24 mouse cellular contexts compared by ENCODE assay signal in the genomic region with DNA sequence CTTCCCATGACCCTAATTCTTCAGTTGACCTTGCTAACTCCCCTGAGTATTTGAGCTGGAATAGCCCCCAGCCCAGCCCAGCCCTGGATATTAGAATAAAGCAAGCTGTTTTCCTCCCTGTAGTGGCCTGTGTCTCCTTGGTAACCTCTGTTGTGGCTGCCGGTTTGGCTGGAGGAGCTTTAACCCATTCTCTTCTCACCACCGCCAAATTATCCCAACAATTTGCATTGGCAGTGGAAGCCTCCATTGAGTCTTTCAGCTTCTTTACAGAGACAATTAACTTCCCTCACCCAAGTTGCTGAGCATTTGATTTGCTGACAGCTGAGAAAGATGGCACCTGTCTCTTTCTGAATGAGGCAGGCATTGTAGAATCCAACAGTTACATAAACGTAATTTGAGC. TPM values are rescaled to one million over a fixed set of nuclear protein-coding genes. Genes with fewer than 3 reads are reported as not detected.
A peak's percentile ranks its signal among the peaks of the same experiment; 100 is the strongest.
DNase-seq lines count a peak whose midpoint lies in the region; ATAC-seq and TF ChIP-seq lines count a peak whose summit lies in the region.
"Not testable (repeated sequence)": the region's sequence is repeated elsewhere in the genome, so short reads cannot be mapped to it uniquely, and the experiment has no call there.
"Had no signal": no experiment of that assay in that cellular context is flagged by ENCODE, and none has a peak within 500 bp of the region (broad histone marks: within the 10 kb centered on the region; RNA-seq: fewer than 3 reads in every experiment).

No protein-coding gene starts in this region.

- WGBS in forebrain, embryonic 13.5 days = 0% methylated on average over 3 of the region's 3 CpGs
- whole genome bisulfite sequencing in hindbrain, embryonic 12.5 days = 7% methylated on average over 3 of the region's 3 CpGs
- 16% methylated on average over 3 of the region's 3 CpGs for WGBS in midbrain, embryonic 10.5 days
- WGBS in neural tube, embryonic 11.5 days = 10% methylated on average over 3 of the region's 3 CpGs

- ATAC-seq in forebrain, embryonic 13.5 days = peak; percentile 91
- ATAC-seq in hindbrain, embryonic 12.5 days (ENCODE audit: low FRiP score) = peak; percentile 85
- peak; percentile 67; the same call in 1 of the 2 replicates for ATAC-seq in neural tube, embryonic 11.5 days (ENCODE audit: insufficient read depth, low FRiP score, low TSS enrichment)

- H3K4me1 ChIP-seq in forebrain, embryonic 13.5 days = peaks cover 17% of the 10 kb centered on the region
- H3K4me1 ChIP-seq in hindbrain, embryonic 12.5 days; neural tube, embryonic 11.5 days (ENCODE audit: control insufficient read depth, insufficient read depth, low read length): not testable (repeated sequence)
- H3K4me1 ChIP-seq in midbrain, embryonic 10.5 days = peaks cover 24% of the 10 kb centered on the region

- peak; percentile 54 for DNase-seq in embryo, embryonic 11 days
- peak; percentile 4 to 10 for DNase-seq in heart, adult 18-20 months
- peak in 1 of 2 experiments; percentile 4 for DNase-seq in layer of hippocampus, adult 2 months (ENCODE audit: low spot score in 2 of 2)
- DNase-seq in midbrain, embryonic 10.5 days (ENCODE audit: low spot score) = peak; percentile 54
- DNase-seq in neural tube, embryonic 11.5 days (ENCODE audit: low spot score) = peak; percentile 26
- peak; percentile 27 to 32 for DNase-seq in right cerebral cortex, postnatal 10 days (ENCODE audit: low spot score in 2 of 2)

- H3K4me2 ChIP-seq in forebrain, embryonic 13.5 days; hindbrain, embryonic 12.5 days (replicated peaks); neural tube, embryonic 11.5 days (ENCODE audit: low read depth): not testable (repeated sequence)

- H3K27me3 ChIP-seq in forebrain, embryonic 13.5 days; hindbrain, embryonic 12.5 days; midbrain, embryonic 10.5 days (ENCODE audit: low read depth, poor library complexity, severe bottlenecking); neural tube, embryonic 11.5 days (ENCODE audit: control insufficient read depth, insufficient read depth, low read length): not testable (repeated sequence)

- not testable (repeated sequence) for H3K4me3 ChIP-seq in forebrain, embryonic 13.5 days; hindbrain, embryonic 12.5 days; layer of hippocampus, adult 2 months; midbrain, embryonic 10.5 days; neural tube, embryonic 11.5 days (ENCODE audit: low read depth, low read length)

- not testable (repeated sequence) for H3K27ac ChIP-seq in forebrain, embryonic 13.5 days; hindbrain, embryonic 12.5 days; neural tube, embryonic 11.5 days (ENCODE audit: low read depth, low read length)
- H3K27ac ChIP-seq in layer of hippocampus, adult 2 months = peak overlapping the region; percentile 36; the same call in 1 of the 2 replicates
- peak overlapping the region; percentile 59; the same call in 1 of the 2 replicates for H3K27ac ChIP-seq in midbrain, embryonic 10.5 days (replicated peaks)

- H3K9me3 ChIP-seq in forebrain, embryonic 13.5 days (replicated peaks); hindbrain, embryonic 12.5 days (replicated peaks); midbrain, embryonic 10.5 days (replicated peaks); neural tube, embryonic 11.5 days (ENCODE audit: control insufficient read depth, low read length): not testable (repeated sequence)

- not testable (repeated sequence) for TF ChIP-seq CTCF in layer of hippocampus, adult 2 months (conservative IDR thresholded peaks at IDR 0.05)

- H3K36me3 ChIP-seq in forebrain, embryonic 13.5 days (ENCODE audit: poor library complexity, severe bottlenecking); hindbrain, embryonic 12.5 days; midbrain, embryonic 10.5 days; neural tube, embryonic 11.5 days (ENCODE audit: control insufficient read depth, insufficient read depth, low read length): not testable (repeated sequence)

- not testable (repeated sequence) for H3K9ac ChIP-seq in forebrain, embryonic 13.5 days; hindbrain, embryonic 12.5 days; neural tube, embryonic 11.5 days (ENCODE audit: low read length)

RNA-seq across cellular contexts. Expression of gene Gm45711, which starts 8.3 kb away (rescaled TPM):
- polyA plus RNA-seq in forebrain, embryonic 13.5 days (2015; fragmentation: Nextera tagmentation; extraction: Ambion mirVana) = not detected in 2 replicates
- total RNA-seq in heart, adult 18-20 months (2021) = not detected
- not detected in 2 replicates for polyA plus RNA-seq in hindbrain, embryonic 12.5 days (2016; fragmentation: Nextera tagmentation; extraction: Ambion mirVana)
- not detected for total RNA-seq in layer of hippocampus, adult 2 months (2021)
- not detected in 2 replicates for polyA plus RNA-seq in midbrain, embryonic 10.5 days (2016; fragmentation: Nextera tagmentation; extraction: Ambion mirVana)
- polyA plus RNA-seq in neural tube, embryonic 11.5 days (2014; fragmentation: Nextera tagmentation; extraction: Ambion mirVana) = not detected in 2 replicates
- total RNA-seq: adrenal gland, postnatal 36 days; ES-E14; gastrocnemius, adult 18-20 months; left cerebral cortex, adult 18-20 months had no signal
- polyA plus RNA-seq: embryonic facial prominence, embryonic 12.5 days; heart, embryonic 15.5 days; intestine, embryonic 14.5 days; large intestine, adult 2 months; limb, embryonic 10.5 days; liver, embryonic 12.5 days; lung, embryonic 14.5 days; macrophage; spleen, adult 2 months; stomach, embryonic 15.5 days; thymus, adult 2 months; urinary bladder, adult 2 months had no signal

RNA-seq across cellular contexts. Expression of gene Cmtm1, which starts 8.4 kb away (rescaled TPM):
- polyA plus RNA-seq in forebrain, embryonic 13.5 days (2015; fragmentation: Nextera tagmentation; extraction: Ambion mirVana) = not detected in 2 replicates
- total RNA-seq in heart, adult 18-20 months (2021) = not detected
- polyA plus RNA-seq in hindbrain, embryonic 12.5 days (2016; fragmentation: Nextera tagmentation; extraction: Ambion mirVana) = not detected in 2 replicates
- not detected for total RNA-seq in layer of hippocampus, adult 2 months (2021)
- not detected in 2 replicates for polyA plus RNA-seq in midbrain, embryonic 10.5 days (2016; fragmentation: Nextera tagmentation; extraction: Ambion mirVana)
- polyA plus RNA-seq in neural tube, embryonic 11.5 days (2014; fragmentation: Nextera tagmentation; extraction: Ambion mirVana) = not detected in 2 replicates
- total RNA-seq: adrenal gland, postnatal 36 days; ES-E14; gastrocnemius, adult 18-20 months; left cerebral cortex, adult 18-20 months had no signal
- polyA plus RNA-seq: embryonic facial prominence, embryonic 12.5 days; heart, embryonic 15.5 days; intestine, embryonic 14.5 days; large intestine, adult 2 months; limb, embryonic 10.5 days; liver, embryonic 12.5 days; lung, embryonic 14.5 days; macrophage; spleen, adult 2 months; stomach, embryonic 15.5 days; thymus, adult 2 months; urinary bladder, adult 2 months had no signal

RNA-seq across cellular contexts. Expression of gene Cmtm2a, which starts 8.6 kb away (rescaled TPM):
- polyA plus RNA-seq in forebrain, embryonic 13.5 days (2015; fragmentation: Nextera tagmentation; extraction: Ambion mirVana) = not detected in 2 replicates
- total RNA-seq in heart, adult 18-20 months (2021) = not detected
- not detected in 2 replicates for polyA plus RNA-seq in hindbrain, embryonic 12.5 days (2016; fragmentation: Nextera tagmentation; extraction: Ambion mirVana)
- total RNA-seq in layer of hippocampus, adult 2 months (2021) = not detected
- polyA plus RNA-seq in midbrain, embryonic 10.5 days (2016; fragmentation: Nextera tagmentation; extraction: Ambion mirVana) = not detected in 2 replicates
- polyA plus RNA-seq in neural tube, embryonic 11.5 days (2014; fragmentation: Nextera tagmentation; extraction: Ambion mirVana) = not detected in 2 replicates
- total RNA-seq: ES-E14; gastrocnemius, adult 18-20 months; left cerebral cortex, adult 18-20 months had no signal
- polyA plus RNA-seq: embryonic facial prominence, embryonic 12.5 days; heart, embryonic 15.5 days; intestine, embryonic 14.5 days; large intestine, adult 2 months; limb, embryonic 10.5 days; liver, embryonic 12.5 days; lung, embryonic 14.5 days; macrophage; spleen, adult 2 months; stomach, embryonic 15.5 days; urinary bladder, adult 2 months had no signal

RNA-seq across cellular contexts. Expression of gene Gm11020, which starts 19.8 kb away (rescaled TPM):
- not detected in 2 replicates for polyA plus RNA-seq in forebrain, embryonic 13.5 days (2015; fragmentation: Nextera tagmentation; extraction: Ambion mirVana)
- not detected for total RNA-seq in heart, adult 18-20 months (2021)
- polyA plus RNA-seq in hindbrain, embryonic 12.5 days (2016; fragmentation: Nextera tagmentation; extraction: Ambion mirVana) = not detected in 2 replicates
- total RNA-seq in layer of hippocampus, adult 2 months (2021) = not detected
- not detected in 2 replicates for polyA plus RNA-seq in midbrain, embryonic 10.5 days (2016; fragmentation: Nextera tagmentation; extraction: Ambion mirVana)
- not detected in 2 replicates for polyA plus RNA-seq in neural tube, embryonic 11.5 days (2014; fragmentation: Nextera tagmentation; extraction: Ambion mirVana)
- total RNA-seq: adrenal gland, postnatal 36 days; ES-E14; gastrocnemius, adult 18-20 months; left cerebral cortex, adult 18-20 months had no signal
- polyA plus RNA-seq: embryonic facial prominence, embryonic 12.5 days; heart, embryonic 15.5 days; intestine, embryonic 14.5 days; large intestine, adult 2 months; limb, embryonic 10.5 days; liver, embryonic 12.5 days; lung, embryonic 14.5 days; macrophage; spleen, adult 2 months; stomach, embryonic 15.5 days; thymus, adult 2 months; urinary bladder, adult 2 months had no signal

RNA-seq across cellular contexts. Expression of gene Cmtm2b, which starts 20.5 kb away (rescaled TPM):
- polyA plus RNA-seq in forebrain, embryonic 13.5 days (2015; fragmentation: Nextera tagmentation; extraction: Ambion mirVana) = not detected in 2 replicates
- total RNA-seq in heart, adult 18-20 months (2021) = not detected
- not detected in 2 replicates for polyA plus RNA-seq in hindbrain, embryonic 12.5 days (2016; fragmentation: Nextera tagmentation; extraction: Ambion mirVana)
- not detected for total RNA-seq in layer of hippocampus, adult 2 months (2021)
- polyA plus RNA-seq in midbrain, embryonic 10.5 days (2016; fragmentation: Nextera tagmentation; extraction: Ambion mirVana) = not detected in 2 replicates
- not detected in 2 replicates for polyA plus RNA-seq in neural tube, embryonic 11.5 days (2014; fragmentation: Nextera tagmentation; extraction: Ambion mirVana)
- total RNA-seq: ES-E14; gastrocnemius, adult 18-20 months; left cerebral cortex, adult 18-20 months had no signal
- polyA plus RNA-seq: embryonic facial prominence, embryonic 12.5 days; heart, embryonic 15.5 days; intestine, embryonic 14.5 days; large intestine, adult 2 months; limb, embryonic 10.5 days; liver, embryonic 12.5 days; lung, embryonic 14.5 days; macrophage; spleen, adult 2 months; stomach, embryonic 15.5 days; thymus, adult 2 months; urinary bladder, adult 2 months had no signal
